Comparison of ENCODE assay signal across 26 mouse cellular contexts in genomic region chr1:57107308-57107707, GRCm38 (mm10).
DNase-seq lines count a peak whose midpoint lies in the region; ATAC-seq and TF ChIP-seq lines count a peak whose summit lies in the region.
"Had no signal": no experiment of that assay in that cellular context is flagged by ENCODE, and none has a peak within 500 bp of the region (broad histone marks: within the 10 kb centered on the region; RNA-seq: fewer than 3 reads in every experiment).

No protein-coding gene starts in this region.

- DNase-seq in heart, adult 11 months = peak; percentile 55
- DNase-seq in heart, postnatal 4 days = no peak
- peak; percentile 65 for DNase-seq in lung, embryonic 14.5 days
- DNase-seq in lung, postnatal 4 days = no peak
- DNase-seq in layer of hippocampus, adult 11-12 months (ENCODE audit: low spot score) = no peak
- DNase-seq: adrenal gland, postnatal 10 days; cerebellum, adult 11-12 months; cerebellum, postnatal 10 days; gastrocnemius, postnatal 25 days; heart, adult 18-20 months; heart, postnatal 36 days; kidney, adult 2 months; layer of hippocampus, adult 9-11 months; retina, postnatal 1 day; right cerebral cortex, postnatal 14 days had no signal

- H3K36me3 ChIP-seq in lung, embryonic 14.5 days (ENCODE audit: insufficient read depth) = no peaks in the 10 kb centered on the region
- H3K36me3 ChIP-seq in neural tube, embryonic 14.5 days (ENCODE audit: control insufficient read depth, insufficient read depth, low read length) = no peaks in the 10 kb centered on the region
- no peaks in the 10 kb centered on the region for H3K36me3 ChIP-seq in neural tube, embryonic 15.5 days
- H3K36me3 ChIP-seq: embryonic facial prominence, embryonic 15.5 days; intestine, embryonic 15.5 days; neural tube, embryonic 13.5 days; stomach, embryonic 15.5 days had no signal

- H3K9me3 ChIP-seq in lung, embryonic 14.5 days (ENCODE audit: low read depth, low read length) = no peaks in the 10 kb centered on the region
- no peaks in the 10 kb centered on the region for H3K9me3 ChIP-seq in neural tube, embryonic 14.5 days (ENCODE audit: control insufficient read depth, low read length)
- H3K9me3 ChIP-seq in neural tube, embryonic 15.5 days (replicated peaks) = no peaks in the 10 kb centered on the region
- H3K9me3 ChIP-seq: embryonic facial prominence, embryonic 15.5 days; forebrain, embryonic 13.5 days; intestine, embryonic 15.5 days; neural tube, embryonic 13.5 days; stomach, embryonic 15.5 days had no signal

- H3K27me3 ChIP-seq in lung, embryonic 14.5 days (ENCODE audit: insufficient read depth, low read length) = no peaks in the 10 kb centered on the region
- no peaks in the 10 kb centered on the region for H3K27me3 ChIP-seq in neural tube, embryonic 14.5 days (ENCODE audit: control insufficient read depth, insufficient read depth, low read length)
- no peaks in the 10 kb centered on the region for H3K27me3 ChIP-seq in neural tube, embryonic 15.5 days (replicated peaks)
- H3K27me3 ChIP-seq: embryonic facial prominence, embryonic 15.5 days; forebrain, embryonic 13.5 days; intestine, embryonic 15.5 days; neural tube, embryonic 13.5 days; stomach, embryonic 15.5 days had no signal

- H3K9ac ChIP-seq in lung, embryonic 14.5 days = no peak overlapping the region
- H3K9ac ChIP-seq in neural tube, embryonic 14.5 days (replicated peaks; ENCODE audit: low read depth, low read length) = no peak overlapping the region
- no peak overlapping the region for H3K9ac ChIP-seq in neural tube, embryonic 15.5 days (replicated peaks)
- H3K9ac ChIP-seq: embryonic facial prominence, embryonic 15.5 days; forebrain, embryonic 13.5 days; intestine, embryonic 15.5 days; neural tube, embryonic 13.5 days; stomach, embryonic 15.5 days had no signal

- ATAC-seq in lung, embryonic 14.5 days (ENCODE audit: insufficient read depth) = no peak
- peak; percentile 21; the same call in 1 of the 2 replicates for ATAC-seq in neural tube, embryonic 14.5 days (ENCODE audit: low read depth)
- ATAC-seq in neural tube, embryonic 15.5 days (ENCODE audit: low FRiP score) = no peak
- ATAC-seq: forebrain, embryonic 13.5 days; hindbrain, embryonic 16.5 days; intestine, embryonic 15.5 days; Patski had no signal

- WGBS in lung, embryonic 14.5 days = 45% methylated on average over 10 of the region's 10 CpGs
- 59% methylated on average over 10 of the region's 10 CpGs for WGBS in neural tube, embryonic 14.5 days
- WGBS in neural tube, embryonic 15.5 days = 64% methylated on average over 10 of the region's 10 CpGs

- TF ChIP-seq CTCF in lung, embryonic 14.5 days (IDR thresholded peaks at IDR 0.05; ENCODE audit: low read depth) = no peak

- no peak overlapping the region for H3K4me2 ChIP-seq in lung, embryonic 14.5 days
- H3K4me2 ChIP-seq in neural tube, embryonic 14.5 days (ENCODE audit: low read depth, low read length) = no peak overlapping the region
- H3K4me2 ChIP-seq in neural tube, embryonic 15.5 days = no peak overlapping the region
- H3K4me2 ChIP-seq: embryonic facial prominence, embryonic 15.5 days; forebrain, embryonic 13.5 days; heart, embryonic 11.5 days; intestine, embryonic 15.5 days; neural tube, embryonic 13.5 days; stomach, embryonic 15.5 days had no signal

- no peaks in the 10 kb centered on the region for H3K4me1 ChIP-seq in lung, embryonic 14.5 days (ENCODE audit: insufficient read depth)
- no peaks in the 10 kb centered on the region for H3K4me1 ChIP-seq in neural tube, embryonic 14.5 days (ENCODE audit: control insufficient read depth, insufficient read depth, low read length)
- no peaks in the 10 kb centered on the region for H3K4me1 ChIP-seq in neural tube, embryonic 15.5 days
- H3K4me1 ChIP-seq: embryonic facial prominence, embryonic 15.5 days; forebrain, embryonic 13.5 days; intestine, embryonic 15.5 days; neural tube, embryonic 13.5 days; stomach, embryonic 15.5 days had no signal

- H3K27ac ChIP-seq in lung, embryonic 14.5 days (ENCODE audit: low read depth) = no peak overlapping the region
- H3K27ac ChIP-seq in neural tube, embryonic 14.5 days (ENCODE audit: low read depth, low read length) = no peak overlapping the region
- H3K27ac ChIP-seq in neural tube, embryonic 15.5 days (replicated peaks) = no peak overlapping the region
- H3K27ac ChIP-seq: embryonic facial prominence, embryonic 15.5 days; forebrain, embryonic 13.5 days; intestine, embryonic 15.5 days; kidney, postnatal 0 days; neural tube, embryonic 13.5 days; stomach, embryonic 15.5 days had no signal

- no peak overlapping the region for H3K4me3 ChIP-seq in lung, embryonic 14.5 days (ENCODE audit: low read depth, low read length)
- no peak overlapping the region for H3K4me3 ChIP-seq in neural tube, embryonic 14.5 days (ENCODE audit: low read depth, low read length)
- H3K4me3 ChIP-seq in neural tube, embryonic 15.5 days (replicated peaks) = no peak overlapping the region
- H3K4me3 ChIP-seq: embryonic facial prominence, embryonic 15.5 days; forebrain, embryonic 13.5 days; intestine, embryonic 15.5 days; neural tube, embryonic 13.5 days; stomach, embryonic 15.5 days had no signal

Comparison
In these comparisons a context has a peak if more than half of its experiments do, and no peak if none do; other contexts are left out.
1. DNase-seq: peak in heart, adult 11 months (single experiment) and lung, embryonic 14.5 days (single experiment); none in heart, postnatal 4 days (single experiment), lung, postnatal 4 days (0 of 2) and layer of hippocampus, adult 11-12 months (single experiment).